Mouse (Mus musculus): ENCODE results near the gene Neu2. TPM values are rescaled to one million over a fixed set of nuclear protein-coding genes. Genes with fewer than 3 reads are reported as not detected.

The Neu2 gene
- polyA plus RNA-seq, 1 experiment from 2014 or later = 2.2 TPM

GRCm38 (mm10) chr1:87573261-87573660 lies 63.6 kb downstream of the Neu2 start:
- Histone ChIP-seq H3K4me2 (replicated peaks; ENCODE audit: low read depth) (peak overlapping the region; percentile 47), H3K9me3 (ENCODE audit: control insufficient read depth, low read length) (no peaks in the 10 kb centered on the region), H3K4me3 (ENCODE audit: low read depth, low read length) (peak overlapping the region; percentile 18), H3K27ac (replicated peaks) (peak overlapping the region; percentile 74), H3K9ac (ENCODE audit: low read length) (peak overlapping the region; percentile 35; the same call in 1 of the 2 replicates), H3K4me1 (replicated peaks; ENCODE audit: control insufficient read depth, insufficient read depth) (0 out of 2 replicates have a peak, but pooled peaks cover 2% of the 10 kb centered on the region), H3K27me3 (ENCODE audit: control insufficient read depth, insufficient read depth, low read length) (no peaks in the 10 kb centered on the region), H3K36me3 (ENCODE audit: control insufficient read depth, insufficient read depth, low read length) (no peaks in the 10 kb centered on the region)
- TF ChIP-seq EP300 (optimal IDR thresholded peaks at IDR 0.05) = no peak
- TF ChIP-seq CTCF (IDR thresholded peaks at IDR 0.05; ENCODE audit: low read depth) = no peak
- WGBS = 37% methylated on average over 5 of the region's 5 CpGs
- ATAC-seq (ENCODE audit: low FRiP score, low TSS enrichment) (no peak), DNase-seq (ENCODE audit: low spot score) (peak; percentile 22)

- H3K9ac ChIP-seq (ENCODE audit: low read length) = peak within 1 kb of the TSS; percentile 35; the same call in 1 of the 2 replicates
- no peaks in the 10 kb centered on the region for H3K27me3 ChIP-seq (ENCODE audit: control insufficient read depth, insufficient read depth, low read length)
These were observed 64.1 kb downstream of the Neu2 start, which contains the start of gene Ngef for GRCm38 (mm10) chr1:87573800-87574215. Gene Ngef (minus strand): TSS chr1:87573870.

GRCm38 (mm10) chr1:87574353-87574752 lies 64.7 kb downstream of the Neu2 start:
- WGBS = 24% methylated on average over 6 of the region's 6 CpGs
- ATAC-seq (ENCODE audit: low FRiP score, low TSS enrichment) (peak; percentile 32), DNase-seq (ENCODE audit: low spot score) (peak; percentile 33)
- Histone ChIP-seq H3K4me1 (replicated peaks; ENCODE audit: control insufficient read depth, insufficient read depth) (0 out of 2 replicates have a peak, but pooled peaks cover 2% of the 10 kb centered on the region), H3K4me3 (ENCODE audit: low read depth, low read length) (no peak overlapping the region), H3K4me2 (replicated peaks; ENCODE audit: low read depth) (peak overlapping the region; percentile 38; the same call in 1 of the 2 replicates), H3K9me3 (ENCODE audit: control insufficient read depth, low read length) (no peaks in the 10 kb centered on the region), H3K36me3 (ENCODE audit: control insufficient read depth, insufficient read depth, low read length) (no peaks in the 10 kb centered on the region), H3K9ac (ENCODE audit: low read length) (0 out of 2 replicates have a peak overlapping the region, but pooled peaks have one; percentile 14), H3K27ac (replicated peaks) (peak overlapping the region; percentile 84), H3K27me3 (ENCODE audit: control insufficient read depth, insufficient read depth, low read length) (no peaks in the 10 kb centered on the region)
- TF ChIP-seq CTCF (IDR thresholded peaks at IDR 0.05; ENCODE audit: low read depth) = no peak
- no peak for TF ChIP-seq EP300 (optimal IDR thresholded peaks at IDR 0.05)

More at GRCm38 (mm10) chr1:87573800-87574215, 64.1 kb downstream of the Neu2 start, which contains the start of gene Ngef:
- TF ChIP-seq EP300 (optimal IDR thresholded peaks at IDR 0.05) = no peak
- peak; percentile 1; the same call in 1 of the 2 replicates for TF ChIP-seq CTCF (IDR thresholded peaks at IDR 0.05; ENCODE audit: low read depth)
- no peaks in the 10 kb centered on the region for H3K9me3 ChIP-seq (ENCODE audit: control insufficient read depth, low read length)
- no peaks in the 10 kb centered on the region for H3K36me3 ChIP-seq (ENCODE audit: control insufficient read depth, insufficient read depth, low read length)
- H3K4me3 ChIP-seq (ENCODE audit: low read depth, low read length) = peak within 1 kb of the TSS; percentile 18
- 0 out of 2 replicates have a peak, but pooled peaks cover 2% of the 10 kb centered on the region for H3K4me1 ChIP-seq (replicated peaks; ENCODE audit: control insufficient read depth, insufficient read depth)
- DNase-seq (ENCODE audit: low spot score) (peak; percentile 92), ATAC-seq (ENCODE audit: low FRiP score, low TSS enrichment) (peak; percentile 94)
- 45% methylated on average over 6 of the region's 6 CpGs for WGBS
- peak within 1 kb of the TSS; percentile 47 for H3K4me2 ChIP-seq (replicated peaks; ENCODE audit: low read depth)
- H3K27ac ChIP-seq (replicated peaks) = peak within 1 kb of the TSS; percentile 84

- H3K9me3 ChIP-seq (ENCODE audit: control insufficient read depth, low read length) = no peaks in the 10 kb centered on the region
- peak overlapping the region; percentile 84 for H3K27ac ChIP-seq (replicated peaks)
- H3K4me1 ChIP-seq (replicated peaks; ENCODE audit: control insufficient read depth, insufficient read depth) = 0 out of 2 replicates have a peak, but pooled peaks cover 2% of the 10 kb centered on the region
- H3K4me2 ChIP-seq (replicated peaks; ENCODE audit: low read depth) = peak overlapping the region; percentile 38; the same call in 1 of the 2 replicates
- ATAC-seq (ENCODE audit: low FRiP score, low TSS enrichment) (peak; percentile 90), DNase-seq (ENCODE audit: low spot score) (peak; percentile 91)
- H3K9ac ChIP-seq (ENCODE audit: low read length) = no peak overlapping the region
- no peaks in the 10 kb centered on the region for H3K27me3 ChIP-seq (ENCODE audit: control insufficient read depth, insufficient read depth, low read length)
- TF ChIP-seq CTCF (IDR thresholded peaks at IDR 0.05; ENCODE audit: low read depth) = no peak
- TF ChIP-seq EP300 (optimal IDR thresholded peaks at IDR 0.05) = no peak
- WGBS = 27% methylated on average over 7 of the region's 7 CpGs
- no peak overlapping the region for H3K4me3 ChIP-seq (ENCODE audit: low read depth, low read length)
- H3K36me3 ChIP-seq (ENCODE audit: control insufficient read depth, insufficient read depth, low read length) = no peaks in the 10 kb centered on the region
These were observed 65.1 kb downstream of the Neu2 start for GRCm38 (mm10) chr1:87574785-87575184.

- H3K9ac ChIP-seq (ENCODE audit: low read length) = no peak overlapping the region
- WGBS = 87% methylated on average over 6 of the region's 6 CpGs
These were observed 69.3 kb downstream of the Neu2 start for GRCm38 (mm10) chr1:87578965-87579364.

GRCm38 (mm10) chr1:87580824-87581223 lies 71.1 kb downstream of the Neu2 start:
- Histone ChIP-seq H3K9ac (ENCODE audit: low read length) (no peak overlapping the region), H3K4me2 (replicated peaks; ENCODE audit: low read depth) (no peak overlapping the region), H3K36me3 (ENCODE audit: control insufficient read depth, insufficient read depth, low read length) (no peaks in the 10 kb centered on the region), H3K9me3 (ENCODE audit: control insufficient read depth, low read length) (no peaks in the 10 kb centered on the region), H3K27me3 (ENCODE audit: control insufficient read depth, insufficient read depth, low read length) (no peaks in the 10 kb centered on the region), H3K4me3 (ENCODE audit: low read depth, low read length) (no peak overlapping the region), H3K27ac (replicated peaks) (no peak overlapping the region), H3K4me1 (replicated peaks; ENCODE audit: control insufficient read depth, insufficient read depth) (no peaks in the 10 kb centered on the region)
- TF ChIP-seq EP300 (optimal IDR thresholded peaks at IDR 0.05) (no peak), CTCF (IDR thresholded peaks at IDR 0.05; ENCODE audit: low read depth) (no peak)
- WGBS = 37% methylated on average over 3 of the region's 3 CpGs
- ATAC-seq (ENCODE audit: low FRiP score, low TSS enrichment) = no peak
- DNase-seq (ENCODE audit: low spot score) = no peak

More at GRCm38 (mm10) chr1:87578965-87579364, 69.3 kb downstream of the Neu2 start:
- Histone ChIP-seq H3K4me1 (replicated peaks; ENCODE audit: control insufficient read depth, insufficient read depth) (0 out of 2 replicates have a peak, but pooled peaks cover 2% of the 10 kb centered on the region), H3K9me3 (ENCODE audit: control insufficient read depth, low read length) (no peaks in the 10 kb centered on the region), H3K27me3 (ENCODE audit: control insufficient read depth, insufficient read depth, low read length) (no peaks in the 10 kb centered on the region), H3K4me3 (ENCODE audit: low read depth, low read length) (no peak overlapping the region), H3K27ac (replicated peaks) (no peak overlapping the region), H3K4me2 (replicated peaks; ENCODE audit: low read depth) (no peak overlapping the region), H3K36me3 (ENCODE audit: control insufficient read depth, insufficient read depth, low read length) (no peaks in the 10 kb centered on the region)
- ATAC-seq (ENCODE audit: low FRiP score, low TSS enrichment) = no peak
- TF ChIP-seq CTCF (IDR thresholded peaks at IDR 0.05; ENCODE audit: low read depth) (no peak), EP300 (optimal IDR thresholded peaks at IDR 0.05) (no peak)
- DNase-seq (ENCODE audit: low spot score) = no peak

Measured in stomach, postnatal 0 days (tissue).